Mouse (Mus musculus): ENCODE data around the gene Gal3st2c.
"Not testable (repeated sequence)": the region's sequence is repeated elsewhere in the genome, so short reads cannot be mapped to it uniquely, and the experiment has no call there.

Gene Gal3st2c

DNA sequence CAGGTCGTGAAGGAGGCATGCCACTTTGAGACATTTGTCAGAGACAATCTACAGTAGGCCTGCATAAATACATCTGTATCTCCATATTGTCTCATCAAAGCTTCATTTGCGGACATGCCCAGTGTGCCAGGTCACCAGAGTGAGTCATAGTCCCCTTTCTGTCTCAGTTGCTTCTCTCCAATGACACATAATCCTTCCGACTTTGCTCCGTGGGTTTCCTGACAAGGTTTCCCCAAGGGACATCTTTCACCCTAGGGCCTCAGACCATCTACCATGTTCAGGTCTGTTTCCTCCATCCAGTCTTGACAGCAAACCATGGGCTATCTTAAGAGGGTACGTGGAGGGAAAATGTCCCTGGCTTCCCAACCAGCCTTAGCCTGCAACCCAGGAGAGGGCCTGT lies 60.8 kb downstream of the Gal3st2c start:
- no peak for DNase-seq

DNA sequence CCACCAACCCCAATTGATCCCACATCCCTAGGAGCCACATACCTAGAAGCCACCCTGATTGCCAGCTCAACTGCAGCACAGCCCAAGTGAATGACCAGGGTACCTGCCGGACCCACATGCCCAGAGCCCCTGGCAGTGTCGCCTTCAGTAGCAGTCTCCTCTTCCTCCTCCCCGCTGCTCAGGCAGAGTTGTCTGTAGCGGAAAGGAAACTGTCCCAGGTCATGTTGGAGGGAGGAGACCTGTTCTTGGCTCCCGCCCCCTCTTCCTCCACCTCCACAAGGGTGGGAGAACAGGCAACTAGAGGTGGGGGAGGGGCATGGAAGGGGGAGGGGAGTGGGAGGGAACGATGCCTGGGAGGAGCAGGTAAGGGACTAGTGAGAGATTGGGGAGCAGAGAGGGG lies 62.1 kb downstream of the Gal3st2c start, which contains the start of gene Pdcd1:
Gene Pdcd1 (minus strand): TSS at position 181 of the 400 bp plus-strand sequence.
- no peak for DNase-seq

GRCm38 (mm10) chr1:94053530-94054216 lies 63.4 kb downstream of the Gal3st2c start:
- DNase-seq: no peak

DNA sequence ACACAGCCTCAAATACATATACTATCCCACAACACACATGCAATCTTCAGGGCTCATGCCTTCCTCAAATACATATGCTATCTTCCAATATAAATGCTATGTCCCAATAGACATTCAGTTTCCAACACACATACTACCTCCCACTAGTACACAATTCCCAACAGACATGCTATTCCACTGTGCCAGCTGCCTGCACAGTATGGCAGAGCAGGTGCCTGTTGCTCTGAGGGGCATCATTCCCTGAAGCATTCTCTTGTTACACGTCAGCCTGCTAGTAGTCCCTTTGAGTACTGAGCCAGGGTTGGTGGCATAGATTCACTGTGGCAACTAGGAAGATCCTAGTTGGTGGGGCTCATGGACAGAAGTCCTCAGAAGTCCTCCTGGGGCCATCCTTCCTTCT lies 64.2 kb downstream of the Gal3st2c start:
- DNase-seq: no peak

DNA sequence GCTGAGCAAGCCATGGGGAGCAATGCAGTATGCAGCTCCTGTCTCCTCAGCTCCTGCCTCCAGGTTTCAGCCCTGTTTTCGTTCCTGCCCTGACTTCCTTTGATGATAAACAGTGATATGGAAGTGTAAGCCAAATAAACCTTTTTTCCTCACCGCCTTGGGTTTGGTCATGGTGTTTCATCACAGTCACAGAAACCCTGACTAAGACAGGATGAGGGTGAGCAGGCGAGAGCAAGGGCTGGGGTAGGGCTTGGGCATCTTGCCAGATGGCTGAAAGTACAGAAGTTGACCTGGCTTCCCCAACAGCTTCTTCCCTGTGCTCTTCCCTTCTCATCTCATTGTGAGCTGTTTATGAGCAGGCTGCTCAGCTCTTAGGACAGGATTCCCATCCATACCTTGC lies 65.7 kb downstream of the Gal3st2c start:
- DNase-seq: no peak

DNA sequence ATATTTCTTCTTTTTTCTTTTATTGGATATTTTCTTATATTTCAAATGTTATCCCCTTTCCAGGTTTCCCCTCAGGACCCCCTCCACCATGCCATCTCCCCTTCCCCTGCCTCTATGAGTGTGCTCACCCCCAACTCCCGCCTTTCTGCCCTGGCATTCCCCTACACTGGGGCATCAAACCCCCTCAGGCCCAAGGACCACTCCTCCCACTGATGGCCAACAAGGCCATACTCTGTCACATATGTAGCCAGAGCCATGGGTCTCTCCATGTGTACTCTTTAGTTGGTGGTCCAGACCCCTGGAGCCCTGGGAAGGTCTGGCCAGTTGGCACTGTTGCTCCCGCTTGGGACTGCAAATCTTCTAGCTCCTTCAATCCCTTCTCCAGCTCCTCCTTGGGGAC lies 67.1 kb downstream of the Gal3st2c start:
- no peak for DNase-seq

DNA sequence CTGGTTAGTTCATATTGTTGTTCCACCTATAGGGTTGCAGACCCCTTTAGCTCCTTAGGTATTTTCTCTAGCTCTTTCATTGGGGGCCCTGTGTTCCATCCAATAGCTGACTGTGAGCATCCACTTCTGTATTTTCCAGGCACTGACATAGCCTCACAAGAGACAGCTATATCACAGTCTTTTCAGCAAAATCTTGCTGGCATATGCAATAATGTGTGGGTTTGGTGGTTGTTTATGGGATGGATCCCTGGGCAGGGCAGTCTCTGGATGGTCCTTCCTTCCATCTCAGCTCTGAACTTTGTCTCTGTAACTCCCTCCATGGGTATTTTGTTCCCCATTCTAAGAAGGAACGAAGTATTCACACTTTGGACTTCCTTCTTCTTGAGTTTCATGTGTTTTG lies 68.0 kb downstream of the Gal3st2c start:
- not testable (repeated sequence) for DNase-seq

Measured in liver (tissue).